Mouse (Mus musculus) cerebellum, adult 11-12 months (tissue): ENCODE data around the gene Baz1a.

ENCODE experiments used
- DNase-seq: peaks from one replicate; pipeline ENCODE4 v3.0.0; 2022

Baz1a gene

DNA sequence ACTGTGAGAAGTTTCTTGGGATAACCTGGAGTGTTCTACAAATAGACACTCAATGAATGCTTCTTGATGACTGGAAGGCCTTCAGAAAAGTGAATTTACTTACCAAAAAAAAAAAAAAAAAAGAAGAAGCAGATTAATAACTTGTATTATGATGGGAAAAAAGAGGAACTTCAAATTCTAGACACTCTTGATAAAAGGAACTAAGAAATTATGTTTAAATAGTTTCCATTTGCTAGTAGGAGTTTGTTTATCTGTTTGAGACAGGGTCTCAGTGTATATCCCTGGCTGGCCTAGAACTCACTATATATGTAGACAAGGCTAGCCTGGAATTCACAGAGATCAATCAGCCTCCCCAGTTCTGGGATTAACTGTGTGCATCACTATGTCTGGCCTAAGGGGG, 169.7 kb downstream of the Baz1a start:
- no peak for DNase-seq
